Comparison of ENCODE assay signal across 1 mouse cellular context in genomic region chr15:102355871-102356441, GRCm38 (mm10).
TF ChIP-seq lines count a peak whose summit lies in the region.

No protein-coding gene starts in this region.

TF ChIP-seq in ES-E14, 5 proteins besides CTCF, POLR2A, EP300 and RAD21:
- no peak for TF ChIP-seq ZNF384 (IDR thresholded peaks at IDR 0.05; ENCODE audit: low read depth, low read length)
- no peak for TF ChIP-seq HCFC1 (IDR thresholded peaks at IDR 0.05; ENCODE audit: borderline replicate concordance, insufficient read depth, low read length)
- TF ChIP-seq ZC3H11A (IDR thresholded peaks at IDR 0.05; ENCODE audit: borderline replicate concordance, low read depth, low read length), result no peak
- no peak for TF ChIP-seq MAFK (IDR thresholded peaks at IDR 0.05; ENCODE audit: insufficient read depth, low read depth, low read length)
- no peak for TF ChIP-seq CHD2 (IDR thresholded peaks at IDR 0.05; ENCODE audit: low read depth, low read length)
